Mouse (Mus musculus) adrenal gland, postnatal 4 days (tissue): Measurements from ENCODE around the gene Sdhaf1. TPM values are rescaled to one million over a fixed set of nuclear protein-coding genes. Genes with fewer than 3 reads are reported as not detected.

Experiments
- DNase-seq, 2 experiments: peaks; one replicate each; pipeline ENCODE4 v3.0.0; 2021 to 2022; ENCODE audit warnings: low spot score in 2 of 2, mixed read lengths in 2 of 2
- long read RNA-seq, 2 experiments: library from polyadenylated mRNA; stranded (forward); transcript quantifications; one replicate each; pipeline ENCODE4 v2.0.0; 2021
- total RNA-seq, 2 experiments: library from RNA; stranded (reverse); gene quantifications; 2 replicates each; pipeline ENCODE4 v1.2.3; 2021

Gene Sdhaf1
- 10 to 100 TPM; 12.4 to 15.0 TPM for total RNA-seq
- long read RNA-seq, experiment 1, transcript Sdhaf1-201 (1 exons, 2,490 nt): major isoform, 58 of 58 reads
- long read RNA-seq, experiment 1, partial matches to known transcripts: 0 of 58 reads
- long read RNA-seq, experiment 1, other reads (novel, unspliced or antisense): 0 of 58 reads
- long read RNA-seq, experiment 2, transcript Sdhaf1-201 (1 exons, 2,490 nt): major isoform, 52 of 52 reads
- long read RNA-seq, experiment 2, partial matches to known transcripts: 0 of 52 reads
- long read RNA-seq, experiment 2, other reads (novel, unspliced or antisense): 0 of 52 reads

GRCm38 (mm10) chr7:30323795-30324194 is at the start of gene Sdhaf1:
Gene Sdhaf1 (minus strand): TSS chr7:30323895.
- no peak for DNase-seq

GRCm38 (mm10) chr7:30367466-30367865 is 43.8 kb upstream of the Sdhaf1 start:
- no peak for DNase-seq

- no peak for DNase-seq
Observed at GRCm38 (mm10) chr7:30363344-30363738, 39.6 kb upstream of the Sdhaf1 start.

- DNase-seq: no peak
Observed at GRCm38 (mm10) chr7:30362652-30363343, 39.1 kb upstream of the Sdhaf1 start, which contains the start of gene Lrfn3. Gene Lrfn3 (minus strand): TSS chr7:30362772.

GRCm38 (mm10) chr7:30360028-30360427 is 36.3 kb upstream of the Sdhaf1 start:
- DNase-seq: peak; percentile 14 to 22

- DNase-seq: no peak
Observed at GRCm38 (mm10) chr7:30359276-30359865, 35.7 kb upstream of the Sdhaf1 start.

- DNase-seq: no peak
Observed at GRCm38 (mm10) chr7:30358378-30359186, 34.9 kb upstream of the Sdhaf1 start.

GRCm38 (mm10) chr7:30354059-30354458 is 30.4 kb upstream of the Sdhaf1 start:
- DNase-seq: no peak

- peak; percentile 42 to 50 for DNase-seq
Observed at GRCm38 (mm10) chr7:30353279-30353822, 29.7 kb upstream of the Sdhaf1 start.

- DNase-seq: peak; percentile 27 to 31
Observed at GRCm38 (mm10) chr7:30347828-30348227, 24.1 kb upstream of the Sdhaf1 start.

- peak in 1 of 2 experiments; percentile 49 for DNase-seq
Observed at GRCm38 (mm10) chr7:30346635-30347379, 23.1 kb upstream of the Sdhaf1 start.

- no peak for DNase-seq
Observed at GRCm38 (mm10) chr7:30339432-30340109, 15.9 kb upstream of the Sdhaf1 start.

- peak; percentile 69 to 75 for DNase-seq
Observed at GRCm38 (mm10) chr7:30336384-30336783, 12.7 kb upstream of the Sdhaf1 start.

GRCm38 (mm10) chr7:30335688-30336087 is 12.0 kb upstream of the Sdhaf1 start:
- DNase-seq: no peak

GRCm38 (mm10) chr7:30334563-30334962 is 10.9 kb upstream of the Sdhaf1 start:
- DNase-seq: no peak

- DNase-seq: peak in 1 of 2 experiments; percentile 69
Observed at GRCm38 (mm10) chr7:30333436-30333835, 9.7 kb upstream of the Sdhaf1 start.

GRCm38 (mm10) chr7:30332622-30333259 is 9.0 kb upstream of the Sdhaf1 start:
- no peak for DNase-seq

GRCm38 (mm10) chr7:30331887-30332286 is 8.2 kb upstream of the Sdhaf1 start:
- peak; percentile 36 to 65 for DNase-seq

GRCm38 (mm10) chr7:30328379-30328778 is 4.7 kb upstream of the Sdhaf1 start:
- DNase-seq: no peak
